12 mouse cellular contexts compared by ENCODE assay signal in genomic region chr7:65802806-65803205, GRCm38 (mm10). TPM values are rescaled to one million over a fixed set of nuclear protein-coding genes. Genes with fewer than 3 reads are reported as not detected.
DNase-seq lines count a peak whose midpoint lies in the region; ATAC-seq and TF ChIP-seq lines count a peak whose summit lies in the region.
"Had no signal": no experiment of that assay in that cellular context is flagged by ENCODE, and none has a peak within 500 bp of the region (broad histone marks: within the 10 kb centered on the region; RNA-seq: fewer than 3 reads in every experiment).

No protein-coding gene starts in this region.

- no peak for TF ChIP-seq EP300 in lung, postnatal 0 days (IDR thresholded peaks at IDR 0.05)
- TF ChIP-seq EP300 in stomach, postnatal 0 days (optimal IDR thresholded peaks at IDR 0.05) = no peak

- DNase-seq in limb, embryonic 10.5 days (ENCODE audit: low spot score) = no peak
- DNase-seq in lung, postnatal 0 days (ENCODE audit: low spot score) = peak; percentile 68
- DNase-seq in stomach, postnatal 0 days (ENCODE audit: low spot score) = peak; percentile 59
- no peak for DNase-seq in spleen, adult 18-20 months
- DNase-seq in cerebellum, adult 9-11 months = no peak
- DNase-seq: forebrain, postnatal 0 days; layer of hippocampus, adult 9-11 months had no signal

- no peak overlapping the region for H3K9ac ChIP-seq in limb, embryonic 12.5 days (replicated peaks)
- no peak overlapping the region for H3K9ac ChIP-seq in intestine, embryonic 16.5 days (ENCODE audit: low read depth, low read length)
- H3K9ac ChIP-seq in lung, postnatal 0 days (replicated peaks; ENCODE audit: low read depth) = no peak overlapping the region
- H3K9ac ChIP-seq in stomach, postnatal 0 days (ENCODE audit: low read length) = no peak overlapping the region
- no peak overlapping the region for H3K9ac ChIP-seq in forebrain, embryonic 13.5 days
- H3K9ac ChIP-seq: forebrain, postnatal 0 days; heart, embryonic 13.5 days; midbrain, embryonic 15.5 days had no signal

- peaks cover 19% of the 10 kb centered on the region for H3K4me1 ChIP-seq in limb, embryonic 12.5 days (replicated peaks)
- H3K4me1 ChIP-seq in limb, embryonic 10.5 days = peaks cover 19% of the 10 kb centered on the region
- H3K4me1 ChIP-seq in intestine, embryonic 16.5 days (ENCODE audit: control insufficient read depth, insufficient read depth, low read length) = peaks cover 13% of the 10 kb centered on the region
- peaks cover 7% of the 10 kb centered on the region; the same call in 1 of the 2 replicates for H3K4me1 ChIP-seq in lung, postnatal 0 days (ENCODE audit: insufficient read depth, low read depth, low read length)
- H3K4me1 ChIP-seq in stomach, postnatal 0 days (replicated peaks; ENCODE audit: control insufficient read depth, insufficient read depth) = 0 out of 2 replicates have a peak, but pooled peaks cover 2% of the 10 kb centered on the region
- no peaks in the 10 kb centered on the region for H3K4me1 ChIP-seq in forebrain, embryonic 13.5 days
- H3K4me1 ChIP-seq: midbrain, embryonic 15.5 days had no signal

- no peaks in the 10 kb centered on the region; the same call in 1 of the 2 replicates for H3K27me3 ChIP-seq in limb, embryonic 12.5 days
- H3K27me3 ChIP-seq in limb, embryonic 10.5 days (ENCODE audit: low read depth, poor library complexity, severe bottlenecking) = no peaks in the 10 kb centered on the region
- no peaks in the 10 kb centered on the region for H3K27me3 ChIP-seq in intestine, embryonic 16.5 days (replicated peaks; ENCODE audit: control insufficient read depth, insufficient read depth, low read length)
- H3K27me3 ChIP-seq in lung, postnatal 0 days (replicated peaks; ENCODE audit: insufficient read depth, low read length) = no peaks in the 10 kb centered on the region
- H3K27me3 ChIP-seq in stomach, postnatal 0 days (ENCODE audit: control insufficient read depth, insufficient read depth, low read length) = no peaks in the 10 kb centered on the region
- H3K27me3 ChIP-seq in forebrain, embryonic 13.5 days = no peaks in the 10 kb centered on the region
- H3K27me3 ChIP-seq: heart, embryonic 13.5 days; midbrain, embryonic 15.5 days had no signal

- H3K4me2 ChIP-seq in limb, embryonic 12.5 days = no peak overlapping the region
- H3K4me2 ChIP-seq in intestine, embryonic 16.5 days (ENCODE audit: low read depth, low read length) = no peak overlapping the region
- no peak overlapping the region for H3K4me2 ChIP-seq in lung, postnatal 0 days (replicated peaks; ENCODE audit: low read depth, low read length)
- no peak overlapping the region for H3K4me2 ChIP-seq in stomach, postnatal 0 days (replicated peaks; ENCODE audit: low read depth)
- no peak overlapping the region for H3K4me2 ChIP-seq in forebrain, embryonic 13.5 days
- H3K4me2 ChIP-seq: heart, embryonic 13.5 days; midbrain, embryonic 15.5 days had no signal

- no peaks in the 10 kb centered on the region for H3K36me3 ChIP-seq in limb, embryonic 12.5 days
- H3K36me3 ChIP-seq in limb, embryonic 10.5 days = no peaks in the 10 kb centered on the region
- H3K36me3 ChIP-seq in intestine, embryonic 16.5 days (ENCODE audit: control insufficient read depth, insufficient read depth, low read length) = no peaks in the 10 kb centered on the region
- no peaks in the 10 kb centered on the region for H3K36me3 ChIP-seq in lung, postnatal 0 days (ENCODE audit: insufficient read depth, low read length)
- no peaks in the 10 kb centered on the region for H3K36me3 ChIP-seq in stomach, postnatal 0 days (ENCODE audit: control insufficient read depth, insufficient read depth, low read length)
- H3K36me3 ChIP-seq in forebrain, embryonic 13.5 days (ENCODE audit: poor library complexity, severe bottlenecking) = no peaks in the 10 kb centered on the region
- H3K36me3 ChIP-seq: heart, embryonic 13.5 days; midbrain, embryonic 15.5 days had no signal

- H3K27ac ChIP-seq in limb, embryonic 12.5 days = peak overlapping the region; percentile 53; the same call in 1 of the 2 replicates
- H3K27ac ChIP-seq in limb, embryonic 10.5 days = no peak overlapping the region; the same call in 1 of the 2 replicates
- H3K27ac ChIP-seq in intestine, embryonic 16.5 days (ENCODE audit: low read length) = peak overlapping the region; percentile 53; the same call in 1 of the 2 replicates
- H3K27ac ChIP-seq in lung, postnatal 0 days (ENCODE audit: low read length) = no peak overlapping the region
- peak overlapping the region; percentile 61; the same call in 1 of the 2 replicates for H3K27ac ChIP-seq in stomach, postnatal 0 days (replicated peaks)
- no peak overlapping the region for H3K27ac ChIP-seq in forebrain, embryonic 13.5 days
- H3K27ac ChIP-seq: heart, embryonic 13.5 days; midbrain, embryonic 15.5 days had no signal

- ATAC-seq in limb, embryonic 12.5 days (ENCODE audit: insufficient number of reproducible peaks, insufficient read depth, low FRiP score, low TSS enrichment, low read depth) = no peak
- ATAC-seq in intestine, embryonic 16.5 days = peak; percentile 34; the same call in 1 of the 2 replicates
- peak; percentile 85 for ATAC-seq in lung, postnatal 0 days
- ATAC-seq in stomach, postnatal 0 days (ENCODE audit: low FRiP score, low TSS enrichment) = peak; percentile 83
- ATAC-seq in forebrain, embryonic 13.5 days = no peak
- ATAC-seq: forebrain, postnatal 0 days; midbrain, embryonic 15.5 days had no signal

- no peak overlapping the region for H3K4me3 ChIP-seq in limb, embryonic 12.5 days (replicated peaks)
- H3K4me3 ChIP-seq in limb, embryonic 10.5 days = no peak overlapping the region
- no peak overlapping the region for H3K4me3 ChIP-seq in intestine, embryonic 16.5 days (ENCODE audit: low read length)
- H3K4me3 ChIP-seq in lung, postnatal 0 days (ENCODE audit: low read depth, low read length) = no peak overlapping the region
- H3K4me3 ChIP-seq in stomach, postnatal 0 days (ENCODE audit: low read depth, low read length) = no peak overlapping the region
- H3K4me3 ChIP-seq in forebrain, embryonic 13.5 days = no peak overlapping the region
- H3K4me3 ChIP-seq: heart, embryonic 13.5 days; midbrain, embryonic 15.5 days had no signal

- no peak for TF ChIP-seq CTCF in lung, postnatal 0 days (IDR thresholded peaks at IDR 0.05)
- no peak for TF ChIP-seq CTCF in stomach, postnatal 0 days (IDR thresholded peaks at IDR 0.05; ENCODE audit: low read depth)

- WGBS in limb, embryonic 12.5 days = 78% methylated on average over 8 of the region's 8 CpGs
- WGBS in limb, embryonic 10.5 days = 89% methylated on average over 8 of the region's 8 CpGs
- 84% methylated on average over 8 of the region's 8 CpGs for WGBS in intestine, embryonic 16.5 days
- 71% methylated on average over 8 of the region's 8 CpGs for WGBS in lung, postnatal 0 days
- 72% methylated on average over 8 of the region's 8 CpGs for WGBS in stomach, postnatal 0 days
- WGBS in forebrain, embryonic 13.5 days = 91% methylated on average over 8 of the region's 8 CpGs

- no peaks in the 10 kb centered on the region for H3K9me3 ChIP-seq in limb, embryonic 12.5 days
- H3K9me3 ChIP-seq in limb, embryonic 10.5 days (replicated peaks) = no peaks in the 10 kb centered on the region
- H3K9me3 ChIP-seq in intestine, embryonic 16.5 days (ENCODE audit: control insufficient read depth, low read length) = no peaks in the 10 kb centered on the region
- no peaks in the 10 kb centered on the region for H3K9me3 ChIP-seq in lung, postnatal 0 days (ENCODE audit: low read length)
- no peaks in the 10 kb centered on the region for H3K9me3 ChIP-seq in stomach, postnatal 0 days (ENCODE audit: control insufficient read depth, low read length)
- no peaks in the 10 kb centered on the region for H3K9me3 ChIP-seq in forebrain, embryonic 13.5 days (replicated peaks)
- H3K9me3 ChIP-seq: heart, embryonic 13.5 days; midbrain, embryonic 15.5 days had no signal

RNA-seq across cellular contexts. Expression of gene Pcsk6, which starts 58.7 kb away (rescaled TPM):
- polyA plus RNA-seq in limb, embryonic 12.5 days (2016; fragmentation: Nextera tagmentation; extraction: Ambion mirVana) = 6.1 and 7.3 TPM in 2 replicates
- polyA plus RNA-seq in limb, embryonic 10.5 days (2016; fragmentation: Nextera tagmentation; extraction: Ambion mirVana) = 1.1 and 1.8 TPM in 2 replicates
- 2.2 and 2.3 TPM in 2 replicates for polyA plus RNA-seq in intestine, embryonic 16.5 days (2015; fragmentation: Nextera tagmentation; extraction: Ambion mirVana)
- 1.4 and 1.5 TPM in 2 replicates for polyA plus RNA-seq in lung, postnatal 0 days (2015; fragmentation: Nextera tagmentation; extraction: Ambion mirVana)
- 7.0 and 12.0 TPM in 2 replicates for polyA plus RNA-seq in stomach, postnatal 0 days (2015; fragmentation: Nextera tagmentation; extraction: Ambion mirVana)
- polyA plus RNA-seq in forebrain, embryonic 13.5 days (2015; fragmentation: Nextera tagmentation; extraction: Ambion mirVana) = 1.1 TPM in 2 replicates

Comparison
In these comparisons a context has a peak if more than half of its experiments do, and no peak if none do; other contexts are left out.
1. H3K27ac ChIP-seq: peak in limb, embryonic 12.5 days (single experiment), intestine, embryonic 16.5 days (single experiment) and stomach, postnatal 0 days (single experiment); none in limb, embryonic 10.5 days (single experiment), lung, postnatal 0 days (single experiment) and forebrain, embryonic 13.5 days (single experiment).
2. ATAC-seq: peak in intestine, embryonic 16.5 days (single experiment), lung, postnatal 0 days (single experiment) and stomach, postnatal 0 days (single experiment); none in limb, embryonic 12.5 days (single experiment) and forebrain, embryonic 13.5 days (single experiment).
3. DNase-seq: peak in lung, postnatal 0 days (single experiment) and stomach, postnatal 0 days (single experiment); none in limb, embryonic 10.5 days (single experiment), spleen, adult 18-20 months (0 of 2) and cerebellum, adult 9-11 months (single experiment).